Mouse (Mus musculus) ES-E14 (cell line): ENCODE results near the gene Madcam1.

Experiments
- CHD2 ChIP-seq: IDR thresholded peaks from 2 replicates; pipeline ENCODE4 v1.6.1; 2014; ENCODE audit warnings: mild to moderate bottlenecking, low read depth, low read length, inconsistent platforms
- HCFC1 ChIP-seq: IDR thresholded peaks from 2 replicates; pipeline ENCODE4 v1.6.1; 2012; ENCODE audit warnings: low read length, inconsistent platforms, borderline replicate concordance; ENCODE audit not compliant: insufficient read depth
- MAFK ChIP-seq: IDR thresholded peaks from 2 replicates; pipeline ENCODE4 v1.6.1; 2014; ENCODE audit warnings: mild to moderate bottlenecking, low read depth, low read length, inconsistent platforms; ENCODE audit not compliant: insufficient read depth
- ZC3H11A ChIP-seq: IDR thresholded peaks from 2 replicates; pipeline ENCODE4 v1.6.1; 2012; ENCODE audit warnings: low read depth, mild to moderate bottlenecking, inconsistent platforms, low read length, borderline replicate concordance
- ZNF384 ChIP-seq: IDR thresholded peaks from 2 replicates; pipeline ENCODE4 v1.6.1; 2012; ENCODE audit warnings: low read depth, low read length, inconsistent platforms

GRCm38 (mm10) chr10:79654946-79655395, 9.4 kb upstream of the Madcam1 start:
- TF ChIP-seq CHD2 (no peak), MAFK (no peak), ZNF384 (no peak), HCFC1 (no peak), ZC3H11A (no peak)
